Mouse (Mus musculus) CH12.LX (cell line): ENCODE data around the gene Gpr15.

ENCODE experiments used
- CTCF ChIP-seq, 2 experiments: IDR thresholded peaks in 1 of 2; conservative IDR thresholded peaks in 1 of 2; 2 replicates each; pipeline ENCODE4 v1.5.1; 2011 to 2012; ENCODE audit warnings: low read depth in 2 of 2, low read length in 2 of 2, improper control_type of control experiment in 1 of 2, inconsistent platforms in 1 of 2, mild to moderate bottlenecking in 1 of 2, moderate library complexity in 1 of 2
- ZNF384 ChIP-seq: IDR thresholded peaks from 2 replicates; pipeline ENCODE4 v1.6.1; 2012; ENCODE audit warnings: low read depth, low read length, improper control_type of control experiment, inconsistent platforms

DNA sequence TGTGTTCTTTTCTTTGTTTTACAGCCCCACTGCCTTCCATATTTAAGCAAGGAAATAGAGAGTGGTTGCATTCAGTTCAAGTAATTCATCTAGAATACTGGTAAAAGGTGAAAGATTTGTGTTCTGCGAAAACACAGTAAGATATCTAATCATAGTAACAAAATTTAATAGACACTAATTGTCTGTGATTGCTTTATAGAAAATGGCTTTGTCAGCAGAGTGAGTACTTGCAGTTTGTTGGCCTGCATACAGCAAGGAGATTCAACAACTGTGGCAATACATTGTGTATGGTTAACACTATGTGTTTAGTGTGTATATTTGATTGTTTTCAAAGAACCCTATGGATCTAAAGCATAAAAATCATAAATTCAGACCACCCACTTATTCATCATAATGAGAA is 5.7 kb downstream of the Gpr15 start:
- no peak for TF ChIP-seq CTCF (conservative IDR thresholded peaks at IDR 0.05 in 1 of 2, IDR thresholded peaks at IDR 0.05 in 1 of 2; ENCODE audit: low read depth in 2 of 2, low read length in 2 of 2)
- TF ChIP-seq ZNF384, result no peak
